Mouse (Mus musculus): ENCODE measurements around the gene Prrt1. TPM values are rescaled to one million over a fixed set of nuclear protein-coding genes. Genes with fewer than 3 reads are reported as not detected.

Gene Prrt1
- total RNA-seq, 2 experiments from 2014 or later: 4.5 to 7.9 TPM

GRCm38 (mm10) chr17:34671151-34672066, 42.1 kb downstream of the Prrt1 start:
- no peak for DNase-seq

- no peak for DNase-seq
Measured at GRCm38 (mm10) chr17:34672246-34672792, 43.0 kb downstream of the Prrt1 start.

DNA sequence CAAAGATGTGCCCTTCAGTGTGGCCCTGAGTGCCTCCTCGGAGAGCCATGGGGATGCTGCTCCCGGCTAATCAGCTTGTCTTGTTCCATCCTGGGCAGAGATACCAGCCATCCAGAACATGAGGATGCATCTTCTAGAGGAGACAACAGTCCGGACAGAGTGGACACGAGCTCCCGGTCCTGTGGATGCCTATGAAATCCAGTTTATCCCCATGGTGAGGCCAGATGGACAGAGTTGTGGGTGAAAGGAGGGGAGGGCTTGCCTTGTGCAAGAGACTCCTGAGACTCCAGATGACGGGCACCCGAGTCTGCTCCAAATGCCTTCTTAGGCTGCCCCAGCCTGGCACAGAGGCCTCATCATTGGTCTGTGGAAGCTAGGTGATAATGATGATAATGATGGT, 43.8 kb downstream of the Prrt1 start:
- DNase-seq: no peak

DNA sequence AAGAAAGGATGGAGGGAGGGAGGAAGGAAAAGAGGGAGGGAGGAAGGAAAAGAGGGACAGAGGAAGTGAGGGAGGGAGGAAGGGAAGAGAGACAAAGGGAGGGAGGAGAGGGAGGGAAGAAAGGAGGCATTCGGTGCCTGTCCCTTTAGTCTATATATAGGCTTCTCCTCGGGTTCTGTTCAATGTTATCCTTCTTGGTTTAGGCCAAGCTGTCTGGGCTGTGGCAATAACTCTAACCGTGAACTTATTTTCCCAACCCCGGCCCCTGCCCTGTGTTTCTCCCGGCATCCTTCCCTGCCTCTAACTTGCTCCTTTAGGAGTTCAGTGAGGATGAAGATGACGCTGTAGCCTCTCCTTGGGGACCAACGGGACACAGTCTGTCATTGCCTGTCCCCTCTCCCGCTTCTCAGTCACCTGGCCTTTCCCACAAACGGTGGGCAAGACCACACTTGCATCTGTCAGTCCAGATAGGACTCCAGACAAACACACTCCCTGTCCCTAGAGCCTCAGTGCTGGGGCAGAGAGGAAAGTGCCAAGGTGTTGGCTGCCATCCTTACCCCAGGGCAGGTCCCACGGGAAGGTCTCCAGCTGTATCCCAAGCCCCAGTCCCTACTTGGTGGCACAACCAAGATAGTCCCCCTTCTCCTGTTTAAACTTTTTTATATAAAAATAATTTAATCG, 45.3 kb downstream of the Prrt1 start:
- peak; percentile 47 for DNase-seq

DNA sequence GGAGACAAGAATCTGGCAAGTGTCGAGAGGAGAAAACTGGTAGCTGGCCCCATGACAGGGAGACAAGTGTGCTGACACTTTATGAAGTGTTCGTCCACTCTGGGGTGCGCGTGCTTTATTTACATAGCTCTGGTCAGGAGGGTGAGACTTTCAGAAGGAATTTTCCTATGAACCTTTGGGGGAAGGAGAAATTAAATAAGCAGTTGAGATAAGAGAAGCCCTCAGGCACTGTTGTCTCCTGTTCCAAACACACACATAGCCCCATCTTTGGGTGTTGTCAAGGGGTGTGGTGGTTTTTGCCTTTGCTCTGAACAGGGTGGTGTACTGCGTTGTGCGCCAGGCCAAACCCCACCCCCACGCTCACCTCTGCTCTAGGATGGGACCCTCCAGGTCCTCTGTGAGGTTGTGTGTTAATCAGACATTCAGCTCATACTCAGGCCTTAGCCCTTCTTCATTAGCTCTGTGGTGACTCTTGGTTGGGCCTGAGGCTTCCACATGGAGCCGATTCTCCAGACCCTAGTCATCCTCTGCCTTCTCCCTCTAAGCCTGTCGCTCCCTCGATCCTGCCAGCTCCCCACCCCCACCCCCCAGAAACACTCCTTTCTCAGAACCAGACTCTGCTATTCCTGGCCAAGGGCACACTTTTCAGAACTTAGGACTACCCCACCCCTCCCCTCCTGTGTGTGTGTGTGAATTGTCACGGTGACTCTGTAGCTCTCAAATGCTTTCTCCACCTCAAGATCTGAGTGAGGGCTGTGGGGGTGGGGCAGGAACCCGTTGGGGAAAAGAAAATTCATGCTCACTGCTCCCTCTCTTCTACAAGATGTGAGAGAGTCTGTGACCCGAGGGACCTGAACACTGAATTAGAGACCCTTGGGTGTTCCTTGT, 46.1 kb downstream of the Prrt1 start:
- no peak for DNase-seq

GRCm38 (mm10) chr17:34676093-34676460, 46.7 kb downstream of the Prrt1 start:
- DNase-seq: no peak

DNA sequence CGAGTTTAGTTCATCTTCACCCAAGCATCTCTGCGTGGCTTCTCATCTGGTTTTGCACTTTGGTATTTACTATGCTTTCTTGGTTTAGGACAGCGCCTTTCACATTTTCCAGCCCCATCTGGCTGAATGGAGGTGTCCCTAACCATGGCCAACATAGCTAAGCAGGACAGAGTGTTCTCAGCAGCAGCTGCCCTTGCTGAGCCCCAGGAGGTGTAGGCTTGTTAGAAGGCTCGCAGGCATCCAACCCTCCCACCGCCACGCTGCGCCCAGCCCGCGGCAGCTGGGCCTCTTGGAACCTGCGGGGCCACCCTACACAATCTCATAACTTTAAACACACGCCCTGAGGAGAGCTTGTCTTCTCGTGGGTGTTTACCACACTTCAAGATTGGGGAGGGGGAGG, 47.3 kb downstream of the Prrt1 start:
- no peak for DNase-seq

- DNase-seq: no peak
Measured at GRCm38 (mm10) chr17:34680191-34680590, 50.9 kb downstream of the Prrt1 start.

GRCm38 (mm10) chr17:34680621-34681020, 51.3 kb downstream of the Prrt1 start:
- no peak for DNase-seq

DNA sequence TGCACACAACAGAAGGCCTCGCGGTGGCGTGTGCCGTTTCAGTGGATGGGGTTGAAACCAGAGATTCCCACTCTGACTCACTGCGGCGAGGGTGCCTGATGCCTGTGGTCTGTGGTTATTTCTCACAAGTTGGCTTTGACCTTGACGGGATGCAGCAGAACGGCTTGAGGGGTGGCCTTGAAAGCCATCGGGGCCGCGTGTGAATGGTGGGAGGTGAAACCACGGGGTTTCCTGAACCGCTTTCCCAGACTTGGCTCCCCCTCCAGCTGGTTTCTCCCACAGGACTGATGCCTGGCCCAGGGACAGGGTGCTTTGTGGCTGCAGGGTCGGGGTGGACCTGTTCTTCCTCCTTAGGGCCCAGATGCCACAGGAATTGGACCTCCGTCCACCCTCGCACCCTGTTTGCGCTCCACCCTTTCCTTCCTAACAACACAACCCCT, 51.8 kb downstream of the Prrt1 start:
- DNase-seq: peak; percentile 57

DNA sequence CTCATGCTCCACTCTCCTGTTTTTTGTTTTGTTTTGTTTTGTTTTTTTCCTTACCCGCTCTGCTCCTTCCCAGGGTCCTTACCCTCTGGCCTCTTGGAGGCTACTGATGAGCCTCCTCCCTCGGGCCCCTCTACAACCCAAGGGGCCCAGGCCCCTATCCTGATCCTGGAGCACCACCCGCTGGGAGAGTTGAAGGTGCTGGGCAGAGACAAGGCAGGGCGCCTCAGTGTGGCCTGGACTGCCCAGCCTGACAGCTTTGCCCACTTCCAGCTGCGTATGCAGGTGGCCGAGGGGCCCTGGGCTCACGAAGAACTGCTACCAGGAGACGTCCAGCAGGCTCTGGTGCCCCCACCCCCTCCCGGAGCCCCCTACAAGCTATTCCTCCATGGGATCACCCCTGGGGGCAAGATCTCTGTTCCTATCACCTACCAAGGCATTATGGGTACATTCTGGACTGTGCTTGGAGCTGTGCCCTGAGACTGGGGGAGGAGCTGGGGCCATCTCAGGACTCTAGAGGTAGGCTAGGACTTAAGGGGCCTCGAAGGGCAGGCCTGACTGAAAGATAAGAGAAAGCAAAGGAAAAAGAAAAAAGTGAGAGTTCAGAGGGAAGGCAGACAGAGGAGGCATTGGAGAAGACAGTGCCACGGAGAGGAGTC, 52.7 kb downstream of the Prrt1 start:
- peak; percentile 51 for DNase-seq

Other genes starting within 250 kb of the Prrt1 start
- gene BC051142, start 230.7 kb upstream of the Prrt1 start, total RNA-seq (2021): 1 to 10 TPM; 1.5 to 3.6 TPM
- not detected for gene Btnl4, start 152.2 kb upstream of the Prrt1 start, total RNA-seq (2021)
- not detected for gene Btnl6, start 112.2 kb upstream of the Prrt1 start, total RNA-seq (2021)
- 10 to 100 TPM; 34.9 to 36.3 TPM for gene Notch4, start 65.3 kb upstream of the Prrt1 start, total RNA-seq (2021)
- 10 to 100 TPM; 11.0 to 12.1 TPM for gene Gpsm3, start 39.7 kb upstream of the Prrt1 start, total RNA-seq (2021)
- 10 to 100 TPM; 39.0 to 52.4 TPM for gene Pbx2, start 38.3 kb upstream of the Prrt1 start, total RNA-seq (2021)
- gene Ager, start 31.7 kb upstream of the Prrt1 start, total RNA-seq (2021): 1 to 10 TPM; 2.0 to 4.3 TPM
- gene Rnf5, start 25.8 kb upstream of the Prrt1 start, total RNA-seq (2021): 10 to 100 TPM; 70.4 to 71.5 TPM
- gene Agpat1, start 25.3 kb upstream of the Prrt1 start, total RNA-seq (2021): 10 to 100 TPM; 92.7 TPM
- 1 to 10 TPM; 6.1 to 9.9 TPM for gene Egfl8, start 13.6 kb upstream of the Prrt1 start, total RNA-seq (2021)
- 10 to 100 TPM; 47.8 to 48.0 TPM for gene Ppt2, start 1.0 kb upstream of the Prrt1 start, total RNA-seq (2021)
- 10 to 100 TPM; 11.8 to 14.4 TPM for gene Fkbpl, start 15.2 kb downstream of the Prrt1 start, total RNA-seq (2021)
- gene Atf6b, start 17.6 kb downstream of the Prrt1 start, total RNA-seq (2021): 10 to 100 TPM; 37.8 to 40.1 TPM
- 10 to 100 TPM; 40.6 to 47.3 TPM for gene Tnxb, start 41.0 kb downstream of the Prrt1 start, total RNA-seq (2021)
- 100 to 1,000 TPM in 1 of 2 experiments, 10 to 100 TPM in 1; 88.4 to 156 TPM for gene C4b, start 114.3 kb downstream of the Prrt1 start, total RNA-seq (2021)
- gene Cyp21a1, start 175.0 kb downstream of the Prrt1 start, total RNA-seq (2021): 1,000 to 10,000 TPM; 2,477 to 2,588 TPM
- gene Stk19, start 207.4 kb downstream of the Prrt1 start, total RNA-seq (2021): 10 to 100 TPM; 31.8 to 33.0 TPM
- 10 to 100 TPM; 45.1 to 52.2 TPM for gene Dxo, start 207.5 kb downstream of the Prrt1 start, total RNA-seq (2021)
- 10 to 100 TPM; 49.2 to 60.8 TPM for gene Skiv2l, start 220.7 kb downstream of the Prrt1 start, total RNA-seq (2021)
- 10 to 100 TPM; 44.2 to 48.4 TPM for gene Nelfe, start 220.9 kb downstream of the Prrt1 start, total RNA-seq (2021)
- gene Cfb, start 233.0 kb downstream of the Prrt1 start, total RNA-seq (2021): 100 to 1,000 TPM; 158 to 363 TPM
- gene Zbtb12, start 249.9 kb downstream of the Prrt1 start, total RNA-seq (2021): 10 to 100 TPM; 13.5 to 17.8 TPM

Data from adrenal gland, postnatal 10 days (tissue).